Mouse (Mus musculus) embryonic facial prominence, embryonic 11.5 days (tissue): ENCODE data around the gene Tbc1d32. TPM values are rescaled to one million over a fixed set of nuclear protein-coding genes. Genes with fewer than 3 reads are reported as not detected.

Source experiments
- ATAC-seq: fragments of 200-750 bp; cut with Nextera tagmentation; replicated peaks from 2 replicates; pipeline ENCODE4 v1.8.0; 2017; ENCODE audit warnings: low read depth; ENCODE audit not compliant: insufficient number of reproducible peaks, low FRiP score, low TSS enrichment
- DNase-seq: peaks from one replicate; pipeline ENCODE4 v3.0.0-alpha.2; 2015; ENCODE audit warnings: low spot score
- H3K27ac ChIP-seq: fragments of 300-500 bp; sonication (generic); replicated peaks from 2 replicates; pipeline ENCODE4 v1.5.1; 2014; ENCODE audit warnings: mild to moderate bottlenecking, low read depth, low read length, control low read depth
- H3K27me3 ChIP-seq: fragments of 300-500 bp; sonication (generic); 2 replicates; pipeline ENCODE4 v1.6.1; 2014; ENCODE audit warnings: mild to moderate bottlenecking, low read length, moderate library complexity, mixed read lengths; ENCODE audit not compliant: control insufficient read depth, insufficient read depth
- H3K36me3 ChIP-seq: fragments of 300-500 bp; sonication (generic); replicated peaks from 2 replicates; pipeline ENCODE4 v1.6.1; 2014; ENCODE audit warnings: low read depth, mild to moderate bottlenecking, low read length, moderate library complexity, mixed read lengths; ENCODE audit not compliant: control insufficient read depth, insufficient read depth
- H3K4me1 ChIP-seq: fragments of 300-500 bp; sonication (generic); 2 replicates; pipeline ENCODE4 v1.6.1; 2014; ENCODE audit warnings: low read length, mixed read lengths; ENCODE audit not compliant: control insufficient read depth, insufficient read depth
- H3K4me2 ChIP-seq: fragments of 300-500 bp; sonication (generic); 2 replicates; pipeline ENCODE4 v1.6.1; 2014; ENCODE audit warnings: low read depth, mild to moderate bottlenecking, control low read depth, low read length, moderate library complexity
- H3K4me3 ChIP-seq: fragments of 300-500 bp; sonication (generic); 2 replicates; pipeline ENCODE4 v1.5.1; 2014; ENCODE audit warnings: low read depth, low read length, control low read depth
- H3K9ac ChIP-seq: fragments of 300-500 bp; sonication (generic); replicated peaks from 2 replicates; pipeline ENCODE4 v1.6.1; 2014; ENCODE audit warnings: mild to moderate bottlenecking, control low read depth, low read length
- H3K9me3 ChIP-seq: fragments of 300-500 bp; sonication (generic); replicated peaks from 2 replicates; pipeline ENCODE4 v1.6.1; 2016; ENCODE audit warnings: mild to moderate bottlenecking, low read length, inconsistent platforms, mixed read lengths; ENCODE audit not compliant: control insufficient read depth
- WGBS: fragments of 180-500 bp; shearing (Covaris S2); extraction: QIAGEN DNeasy Blood & Tissue Kit; methylation state at CpG from one replicate; pipeline ENCODE4 v1.1.7; 2014; 5-methylcytosine and 5-hydroxymethylcytosine counted together
- polyA plus RNA-seq: library from polyadenylated mRNA; unstranded; fragments of >200 nt; fragmentation: Nextera tagmentation; extraction: Ambion mirVana; gene quantifications from 2 replicates; pipeline ENCODE4 v1.2.1, GENCODE M21; 2014

The Tbc1d32 gene
- polyA plus RNA-seq, 1 experiment from 2014 or later = 4.0 TPM

- no peak overlapping the region for H3K9ac ChIP-seq
- no peaks in the 10 kb centered on the region for H3K4me1 ChIP-seq
- WGBS = 50% methylated on average over 3 of the region's 3 CpGs
- no peaks in the 10 kb centered on the region for H3K36me3 ChIP-seq
- H3K9me3 ChIP-seq = no peaks in the 10 kb centered on the region
- no peaks in the 10 kb centered on the region for H3K27me3 ChIP-seq
- no peak overlapping the region for H3K27ac ChIP-seq
- DNase-seq (no peak), ATAC-seq (no peak)
- H3K4me2 ChIP-seq = no peak overlapping the region
- H3K4me3 ChIP-seq = no peak overlapping the region
Observed at GRCm38 (mm10) chr10:56058979-56059422, 169.5 kb downstream of the Tbc1d32 start.

GRCm38 (mm10) chr10:56025400-56025799, 203.1 kb downstream of the Tbc1d32 start:
- no peak overlapping the region for H3K4me3 ChIP-seq
- ATAC-seq = no peak
- no peaks in the 10 kb centered on the region for H3K9me3 ChIP-seq
- H3K4me1 ChIP-seq = no peaks in the 10 kb centered on the region
- peak; percentile 10 for DNase-seq
- no peaks in the 10 kb centered on the region for H3K36me3 ChIP-seq
- H3K4me2 ChIP-seq = no peak overlapping the region
- no peak overlapping the region for H3K27ac ChIP-seq
- no peak overlapping the region for H3K9ac ChIP-seq
- no peaks in the 10 kb centered on the region for H3K27me3 ChIP-seq

- no peak overlapping the region for H3K9ac ChIP-seq
- ATAC-seq = no peak
Observed at GRCm38 (mm10) chr10:56024579-56024978, 203.9 kb downstream of the Tbc1d32 start.

GRCm38 (mm10) chr10:55979898-55980521, 248.5 kb downstream of the Tbc1d32 start:
- H3K9ac ChIP-seq = no peak overlapping the region
- H3K4me3 ChIP-seq = no peak overlapping the region
- no peaks in the 10 kb centered on the region for H3K36me3 ChIP-seq
- 0 out of 2 replicates have a peak, but pooled peaks have one; percentile 62 for ATAC-seq
- H3K27me3 ChIP-seq = no peaks in the 10 kb centered on the region
- no peaks in the 10 kb centered on the region for H3K9me3 ChIP-seq
- WGBS = 40% methylated on average over 2 of the region's 2 CpGs
- H3K4me1 ChIP-seq = no peaks in the 10 kb centered on the region
- peak; percentile 71 for DNase-seq
- no peak overlapping the region for H3K4me2 ChIP-seq
- no peak overlapping the region for H3K27ac ChIP-seq

More at GRCm38 (mm10) chr10:56024579-56024978, 203.9 kb downstream of the Tbc1d32 start:
- no peak overlapping the region for H3K4me3 ChIP-seq
- no peak for DNase-seq
- H3K9me3 ChIP-seq = no peaks in the 10 kb centered on the region
- H3K4me1 ChIP-seq = no peaks in the 10 kb centered on the region
- H3K27ac ChIP-seq = no peak overlapping the region
- no peaks in the 10 kb centered on the region for H3K27me3 ChIP-seq
- WGBS = 96% methylated on average over 2 of the region's 2 CpGs
- no peak overlapping the region for H3K4me2 ChIP-seq
- H3K36me3 ChIP-seq = no peaks in the 10 kb centered on the region

GRCm38 (mm10) chr10:55978001-55978400, 250.5 kb downstream of the Tbc1d32 start:
- 77% methylated on average over 7 of the region's 7 CpGs for whole genome bisulfite sequencing
- H3K4me2 ChIP-seq = no peak overlapping the region
- no peaks in the 10 kb centered on the region for H3K36me3 ChIP-seq
- no peak overlapping the region for H3K4me3 ChIP-seq
- no peaks in the 10 kb centered on the region for H3K4me1 ChIP-seq
- H3K27me3 ChIP-seq = no peaks in the 10 kb centered on the region
- no peaks in the 10 kb centered on the region for H3K9me3 ChIP-seq
- no peak overlapping the region for H3K9ac ChIP-seq
- ATAC-seq = no peak
- no peak for DNase-seq
- H3K27ac ChIP-seq = no peak overlapping the region

Other genes with a start within 250 kb of the Tbc1d32 start
- gene Msl3l2, start 121.8 kb downstream of the Tbc1d32 start, polyA plus RNA-seq = 7.6 and 7.7 TPM in 2 replicates
- 367 and 391 TPM in 2 replicates for gene Gja1, start 148.6 kb upstream of the Tbc1d32 start, polyA plus RNA-seq